ENCODE assay signal across 8 mouse cellular contexts in genomic region chr1:92180141-92181137, GRCm38 (mm10). TPM values are rescaled to one million over a fixed set of nuclear protein-coding genes. Genes with fewer than 3 reads are reported as not detected.
A peak's percentile ranks its signal among the peaks of the same experiment; 100 is the strongest.
DNase-seq lines count a peak whose midpoint lies in the region; ATAC-seq lines count a peak whose summit lies in the region.

No protein-coding gene starts in this region.

- ATAC-seq in forebrain, embryonic 14.5 days: peak; percentile 98
- peak; percentile 97 for ATAC-seq in neural tube, embryonic 15.5 days (ENCODE audit: low FRiP score)

- H3K4me2 ChIP-seq in forebrain, embryonic 14.5 days (ENCODE audit: low read length): peak overlapping the region; percentile 82
- H3K4me2 ChIP-seq in neural tube, embryonic 15.5 days: peak overlapping the region; percentile 73

- H3K9ac ChIP-seq in forebrain, embryonic 14.5 days (ENCODE audit: low read length): peak overlapping the region; percentile 86
- H3K9ac ChIP-seq in neural tube, embryonic 15.5 days (replicated peaks): peak overlapping the region; percentile 89

- DNase-seq in ES-CJ7 (ENCODE audit: low read depth, low spot score): peak; percentile 99
- DNase-seq in cerebellum, adult 11 months: peak; percentile 100
- DNase-seq in forebrain, embryonic 14.5 days (ENCODE audit: low spot score): peak; percentile 100
- peak; percentile 99 to 100 for DNase-seq in heart, postnatal 14 days
- peak; percentile 100 for DNase-seq in layer of hippocampus, adult 11-12 months (ENCODE audit: low spot score)
- peak; percentile 100 for DNase-seq in lung, adult 18-20 months
- DNase-seq in testis, postnatal 14 days (ENCODE audit: low spot score): peak; percentile 100

- no peaks in the 10 kb centered on the region for H3K27me3 ChIP-seq in forebrain, embryonic 14.5 days (replicated peaks; ENCODE audit: control insufficient read depth, insufficient read depth, low read length)
- no peaks in the 10 kb centered on the region for H3K27me3 ChIP-seq in neural tube, embryonic 15.5 days (replicated peaks)

- H3K36me3 ChIP-seq in forebrain, embryonic 14.5 days (ENCODE audit: control insufficient read depth, insufficient read depth, low read length): no peaks in the 10 kb centered on the region
- H3K36me3 ChIP-seq in neural tube, embryonic 15.5 days: no peaks in the 10 kb centered on the region

- WGBS in forebrain, embryonic 14.5 days: under 1% methylated on average over 83 of the region's 97 CpGs
- WGBS in neural tube, embryonic 15.5 days: under 1% methylated on average over 79 of the region's 97 CpGs

- H3K4me3 ChIP-seq in forebrain, embryonic 14.5 days (ENCODE audit: low read depth, low read length): peak overlapping the region; percentile 78
- H3K4me3 ChIP-seq in neural tube, embryonic 15.5 days (replicated peaks): peak overlapping the region; percentile 83

- H3K9me3 ChIP-seq in forebrain, embryonic 14.5 days (replicated peaks; ENCODE audit: control insufficient read depth, low read length): no peaks in the 10 kb centered on the region
- H3K9me3 ChIP-seq in neural tube, embryonic 15.5 days (replicated peaks): no peaks in the 10 kb centered on the region

- H3K4me1 ChIP-seq in forebrain, embryonic 14.5 days (ENCODE audit: control insufficient read depth, insufficient read depth, low read length): peaks cover 28% of the 10 kb centered on the region
- H3K4me1 ChIP-seq in neural tube, embryonic 15.5 days: peaks cover 39% of the 10 kb centered on the region

- intact Hi-C loops in heart, postnatal 14 days (cut with DNase I): loop anchor here (5.0 kb wide), 2 partner anchors 37 to 272 kb away; no protein-coding TSS in a partner anchor

- peak overlapping the region; percentile 98 for H3K27ac ChIP-seq in forebrain, embryonic 14.5 days (ENCODE audit: low read depth, low read length)
- H3K27ac ChIP-seq in neural tube, embryonic 15.5 days (replicated peaks): peak overlapping the region; percentile 100

RNA-seq across cellular contexts. Expression of gene Hdac4, which starts 15.1 kb away (rescaled TPM):
- 16.5 and 22.7 TPM in 2 replicates for polyA plus RNA-seq in forebrain, embryonic 14.5 days (2014; fragmentation: Nextera tagmentation; extraction: Ambion mirVana)
- total RNA-seq in heart, postnatal 14 days (2021): 10 to 100 TPM; 35.4 to 36.2 TPM
- polyA plus RNA-seq in neural tube, embryonic 15.5 days (2015; fragmentation: Nextera tagmentation; extraction: Ambion mirVana): 31.2 and 37.7 TPM in 2 replicates

Comparison
In these comparisons a context has a peak if more than half of its experiments do, and no peak if none do; other contexts are left out.
1. Peak in every context shown above with its lines: DNase-seq, ATAC-seq, H3K4me3 ChIP-seq and H3K27ac ChIP-seq.